ENCODE assay signal across 7 mouse cellular contexts in the genomic region with DNA sequence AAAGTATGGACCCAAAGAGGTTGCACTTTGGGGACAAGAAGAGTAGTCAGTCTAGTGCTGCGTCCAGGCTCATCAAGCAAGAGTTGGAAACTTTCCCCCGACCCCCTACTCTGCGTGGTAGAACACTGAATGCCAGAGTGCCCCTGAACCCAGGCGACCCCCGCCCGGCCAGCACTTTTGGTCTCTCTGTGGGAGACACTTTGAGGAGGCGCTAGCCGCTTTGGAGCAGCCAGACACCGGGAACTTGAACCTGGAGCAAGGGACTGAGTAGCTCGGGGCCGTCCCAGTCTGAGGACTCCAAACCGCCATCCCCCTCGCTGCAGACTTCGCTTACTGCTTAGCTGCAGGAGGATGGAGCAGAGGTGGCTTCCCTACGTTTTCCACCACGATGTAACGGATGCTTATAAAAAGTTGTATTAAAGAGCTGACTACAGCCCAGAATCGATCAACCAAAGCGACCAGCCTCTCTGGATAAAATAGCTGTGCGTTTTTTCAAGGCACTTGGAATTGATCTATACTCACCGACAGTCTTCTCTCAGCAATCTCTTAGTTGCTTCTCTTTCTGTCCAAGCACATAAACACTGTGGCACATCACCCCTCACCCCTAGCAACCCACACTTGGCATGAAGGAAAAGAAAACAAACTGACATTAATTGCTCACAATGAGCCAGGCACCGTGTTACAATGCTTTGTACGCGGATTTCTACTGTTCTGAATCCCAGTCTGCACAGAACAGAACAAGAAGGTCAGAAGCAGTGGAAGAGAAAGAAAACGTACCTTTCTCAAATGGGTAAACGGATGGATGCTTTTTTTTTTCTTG. TPM values are rescaled to one million over a fixed set of nuclear protein-coding genes. Genes with fewer than 3 reads are reported as not detected.
DNase-seq lines count a peak whose midpoint lies in the region; ATAC-seq and TF ChIP-seq lines count a peak whose summit lies in the region.

No protein-coding gene starts in this region.

- DNase-seq in Muller cell, postnatal 12 days (ENCODE audit: inconsistent ontology term): peak; percentile 52
- peak; percentile 25 to 36 for DNase-seq in heart, postnatal 10 days

- H3K9ac ChIP-seq in embryonic facial prominence, embryonic 12.5 days: peak overlapping the region; percentile 85; the same call in 1 of the 2 replicates
- H3K9ac ChIP-seq in limb, embryonic 12.5 days (replicated peaks): peak overlapping the region; percentile 88
- H3K9ac ChIP-seq in neural tube, embryonic 12.5 days: no peak overlapping the region

- no peaks in the 10 kb centered on the region for H3K9me3 ChIP-seq in E14TG2a.4 (ENCODE audit: low read length)
- no peaks in the 10 kb centered on the region for H3K9me3 ChIP-seq in embryonic facial prominence, embryonic 12.5 days
- no peaks in the 10 kb centered on the region for H3K9me3 ChIP-seq in limb, embryonic 12.5 days
- H3K9me3 ChIP-seq in neural tube, embryonic 12.5 days: no peaks in the 10 kb centered on the region

- peaks cover 20% of the 10 kb centered on the region for H3K4me1 ChIP-seq in E14TG2a.4 (replicated peaks; ENCODE audit: low read depth, low read length)
- H3K4me1 ChIP-seq in embryonic facial prominence, embryonic 12.5 days: peaks cover 18% of the 10 kb centered on the region
- peaks cover 13% of the 10 kb centered on the region for H3K4me1 ChIP-seq in limb, embryonic 12.5 days (replicated peaks)
- peaks cover 17% of the 10 kb centered on the region for H3K4me1 ChIP-seq in neural tube, embryonic 12.5 days

- peak overlapping the region; percentile 83 for H3K4me3 ChIP-seq in E14TG2a.4 (replicated peaks; ENCODE audit: low read length)
- H3K4me3 ChIP-seq in embryonic facial prominence, embryonic 12.5 days: peak overlapping the region; percentile 86
- peak overlapping the region; percentile 82 for H3K4me3 ChIP-seq in limb, embryonic 12.5 days (replicated peaks)
- peak overlapping the region; percentile 89 for H3K4me3 ChIP-seq in neural tube, embryonic 12.5 days

- no peaks in the 10 kb centered on the region for H3K36me3 ChIP-seq in E14TG2a.4 (ENCODE audit: insufficient read depth, low read length)
- no peaks in the 10 kb centered on the region for H3K36me3 ChIP-seq in embryonic facial prominence, embryonic 12.5 days
- H3K36me3 ChIP-seq in limb, embryonic 12.5 days: no peaks in the 10 kb centered on the region
- H3K36me3 ChIP-seq in neural tube, embryonic 12.5 days: no peaks in the 10 kb centered on the region

- intact Hi-C loops in heart, postnatal 10 days (cut with DNase I): loop anchor here (5.0 kb wide), 1 partner anchor 147 kb away; no protein-coding TSS in a partner anchor

- peak overlapping the region; percentile 67 for H3K4me2 ChIP-seq in embryonic facial prominence, embryonic 12.5 days (replicated peaks)
- H3K4me2 ChIP-seq in limb, embryonic 12.5 days: peak overlapping the region; percentile 71
- H3K4me2 ChIP-seq in neural tube, embryonic 12.5 days (replicated peaks): peak overlapping the region; percentile 75

- no peak for ATAC-seq in embryonic facial prominence, embryonic 12.5 days (ENCODE audit: insufficient number of reproducible peaks, insufficient read depth, low FRiP score, low TSS enrichment)
- peak; percentile 20; the same call in 1 of the 2 replicates for ATAC-seq in limb, embryonic 12.5 days (ENCODE audit: insufficient number of reproducible peaks, insufficient read depth, low FRiP score, low TSS enrichment, low read depth)
- no peak for ATAC-seq in neural tube, embryonic 12.5 days (ENCODE audit: low FRiP score, low read depth)
- no peak for ATAC-seq in megakaryocyte-erythroid progenitor cell, adult 5-6 weeks (replicated peaks; ENCODE audit: low FRiP score, low TSS enrichment, poor library complexity, severe bottlenecking)

- H3K27me3 ChIP-seq in E14TG2a.4 (ENCODE audit: insufficient read depth, low read length): peaks cover 67% of the 10 kb centered on the region
- no peaks in the 10 kb centered on the region for H3K27me3 ChIP-seq in embryonic facial prominence, embryonic 12.5 days
- no peaks in the 10 kb centered on the region for H3K27me3 ChIP-seq in limb, embryonic 12.5 days
- H3K27me3 ChIP-seq in neural tube, embryonic 12.5 days (replicated peaks): no peaks in the 10 kb centered on the region

- TF ChIP-seq CTCF in E14TG2a.4 (conservative IDR thresholded peaks at IDR 0.05; ENCODE audit: low read length): no peak

- 4% methylated on average over 26 of the region's 26 CpGs for WGBS in embryonic facial prominence, embryonic 12.5 days
- WGBS in limb, embryonic 12.5 days: 6% methylated on average over 26 of the region's 26 CpGs
- 3% methylated on average over 26 of the region's 26 CpGs for WGBS in neural tube, embryonic 12.5 days

- H3K27ac ChIP-seq in embryonic facial prominence, embryonic 12.5 days: no peak overlapping the region
- peak overlapping the region; percentile 94 for H3K27ac ChIP-seq in limb, embryonic 12.5 days
- H3K27ac ChIP-seq in neural tube, embryonic 12.5 days: no peak overlapping the region

RNA-seq across cellular contexts. Expression of a gene that starts 1.2 kb away (rescaled TPM):
- 73.6 TPM in 2 replicates for polyA plus RNA-seq in embryonic facial prominence, embryonic 12.5 days (2016; fragmentation: Nextera tagmentation; extraction: Ambion mirVana)
- total RNA-seq in heart, postnatal 10 days (2021): 10 to 100 TPM; 40.8 to 53.0 TPM
- 61.5 and 66.4 TPM in 2 replicates for polyA plus RNA-seq in limb, embryonic 12.5 days (2016; fragmentation: Nextera tagmentation; extraction: Ambion mirVana)
- polyA plus RNA-seq in neural tube, embryonic 12.5 days (2016; fragmentation: Nextera tagmentation; extraction: Ambion mirVana): 74.1 and 81.4 TPM in 2 replicates
- total RNA-seq in megakaryocyte-erythroid progenitor cell, adult 5-6 weeks (2014; fragmentation: Nextera tagmentation): 0.84 and 3.3 TPM in 2 replicates
- 0.50 TPM in 1 of 2 replicates, not detected in the other for total RNA-seq in megakaryocyte-erythroid progenitor cell, adult 5-6 weeks (2017)
